Comparison of ENCODE assay signal across 10 mouse cellular contexts in the genomic region with DNA sequence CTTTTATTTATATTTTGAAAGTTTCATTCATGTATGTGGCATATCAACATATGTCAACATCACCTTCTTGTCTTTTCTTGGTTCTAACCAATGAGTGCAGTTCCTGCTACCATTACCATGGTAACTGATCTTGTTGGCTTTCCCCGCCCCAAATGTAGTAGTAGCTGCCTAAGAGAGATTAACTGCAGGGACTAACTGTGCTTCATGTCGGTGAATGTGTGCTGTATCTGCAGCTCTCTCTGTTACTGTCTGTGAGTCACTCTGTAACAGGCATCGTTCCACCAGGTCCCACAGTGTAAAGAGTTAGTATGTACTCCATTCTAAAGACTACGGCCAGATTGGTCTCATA.
"Had no signal": no experiment of that assay in that cellular context is flagged by ENCODE, and none has a peak within 500 bp of the region (broad histone marks: within the 10 kb centered on the region; RNA-seq: fewer than 3 reads in every experiment).

No protein-coding gene starts in this region.

- DNase-seq: kidney, adult 11 months; kidney, adult 9 months; kidney, postnatal 36 days; layer of hippocampus, adult 9-11 months; left cerebral cortex, postnatal 4 days; lung, embryonic 14.5 days; lung, postnatal 4 days; spleen, adult 18-20 months; thymus, adult 2 months; thymus, postnatal 36 days had no signal
